Mouse (Mus musculus): ENCODE measurements at regions not wholly inside any gene's neighbourhood (a gene's known extent, or its start where the extent isn't known, plus 50 kb on each side); places are given as distances from the start of the nearest gene placed in this dataset.

- TF ChIP-seq CHD2 (IDR thresholded peaks at IDR 0.05; ENCODE audit: low read depth, low read length), result no peak
- TF ChIP-seq MAFK (IDR thresholded peaks at IDR 0.05; ENCODE audit: insufficient read depth, low read depth, low read length), result no peak
- no peak for TF ChIP-seq HCFC1 (IDR thresholded peaks at IDR 0.05; ENCODE audit: borderline replicate concordance, insufficient read depth, low read length)
Measured at GRCm38 (mm10) chr12:9954178-9954888, 384.4 kb downstream of the Osr1 start.

All from ES-E14 (cell line).